9 mouse cellular contexts compared by ENCODE assay signal in genomic region chr2:16312400-16313070, GRCm38 (mm10). TPM values are rescaled to one million over a fixed set of nuclear protein-coding genes. Genes with fewer than 3 reads are reported as not detected.
DNase-seq lines count a peak whose midpoint lies in the region; ATAC-seq and TF ChIP-seq lines count a peak whose summit lies in the region.
"Had no signal": no experiment of that assay in that cellular context is flagged by ENCODE, and none has a peak within 500 bp of the region (broad histone marks: within the 10 kb centered on the region; RNA-seq: fewer than 3 reads in every experiment).

No protein-coding gene starts in this region.

- H3K9me3 ChIP-seq in neural tube, embryonic 15.5 days (replicated peaks), result no peaks in the 10 kb centered on the region
- H3K9me3 ChIP-seq: limb, embryonic 15.5 days had no signal

- H3K36me3 ChIP-seq in neural tube, embryonic 15.5 days, result no peaks in the 10 kb centered on the region
- H3K36me3 ChIP-seq: limb, embryonic 15.5 days had no signal

- no peak for TF ChIP-seq POLR2A in cerebellum, adult 2 months (IDR thresholded peaks at IDR 0.05; ENCODE audit: borderline replicate concordance, insufficient read depth, low read length)

- ATAC-seq in neural tube, embryonic 15.5 days (ENCODE audit: low FRiP score), result no peak

- no peaks in the 10 kb centered on the region for H3K27me3 ChIP-seq in cerebellum, adult 2 months (ENCODE audit: control insufficient read depth, insufficient read depth, low read length)
- H3K27me3 ChIP-seq in neural tube, embryonic 15.5 days (replicated peaks), result no peaks in the 10 kb centered on the region
- H3K27me3 ChIP-seq: limb, embryonic 15.5 days had no signal

- no peak overlapping the region for H3K4me2 ChIP-seq in neural tube, embryonic 15.5 days
- H3K4me2 ChIP-seq: limb, embryonic 15.5 days had no signal

- H3K4me1 ChIP-seq in cerebellum, adult 2 months (ENCODE audit: control insufficient read depth, insufficient read depth, low read length), result no peaks in the 10 kb centered on the region
- no peaks in the 10 kb centered on the region for H3K4me1 ChIP-seq in neural tube, embryonic 15.5 days
- H3K4me1 ChIP-seq: limb, embryonic 15.5 days had no signal

- no peak overlapping the region for H3K27ac ChIP-seq in cerebellum, adult 2 months (ENCODE audit: insufficient read depth, low read length)
- no peak overlapping the region for H3K27ac ChIP-seq in left cerebral cortex, adult 2 months
- H3K27ac ChIP-seq in neural tube, embryonic 15.5 days (replicated peaks), result no peak overlapping the region
- H3K27ac ChIP-seq: limb, embryonic 15.5 days had no signal

- peak in 1 of 2 experiments; percentile 1 for DNase-seq in cerebellum, adult 2 months
- DNase-seq in cerebellum, adult 11-12 months, result no peak
- peak; percentile 32 for DNase-seq in left cerebral cortex, adult 11 months (ENCODE audit: low spot score)
- no peak for DNase-seq in left cerebral cortex, adult 8-10 months (ENCODE audit: low spot score in 2 of 2)
- DNase-seq in c-Kit-positive CD71-negative TER-119-negative erythroid progenitor cells, embryonic 14.5 days (ENCODE audit: low read depth), result peak; percentile 24
- peak; percentile 18 to 24 for DNase-seq in left cerebral cortex, adult 2 months (ENCODE audit: extremely low spot score in 1 of 2, low spot score in 2 of 2)
- DNase-seq in right cerebral cortex, postnatal 36 days (ENCODE audit: low spot score in 2 of 2), result peak; percentile 2 to 9

- whole genome bisulfite sequencing in cerebellum, adult 2 months, result 63% methylated on average over 4 of the region's 4 CpGs
- WGBS in neural tube, embryonic 15.5 days, result 65% methylated on average over 4 of the region's 4 CpGs

- TF ChIP-seq CTCF in cerebellum, adult 2 months (IDR thresholded peaks at IDR 0.05; ENCODE audit: borderline replicate concordance, insufficient read depth, low read depth, low read length), result 0 out of 2 replicates have a peak, but pooled peaks have one; percentile 15
- peak; percentile 95 for TF ChIP-seq CTCF in left cerebral cortex, adult 2 months (IDR thresholded peaks at IDR 0.05)

- no peak overlapping the region for H3K9ac ChIP-seq in neural tube, embryonic 15.5 days (replicated peaks)
- H3K9ac ChIP-seq: limb, embryonic 15.5 days had no signal

- H3K4me3 ChIP-seq in cerebellum, adult 2 months (replicated peaks; ENCODE audit: insufficient read depth, low read depth, low read length), result no peak overlapping the region
- no peak overlapping the region for H3K4me3 ChIP-seq in left cerebral cortex, adult 2 months
- no peak overlapping the region for H3K4me3 ChIP-seq in neural tube, embryonic 15.5 days (replicated peaks)
- H3K4me3 ChIP-seq: limb, embryonic 15.5 days had no signal

- intact Hi-C loops in left cerebral cortex, adult 2 months (cut with DNase I), result loop anchor here (5.0 kb wide), 2 partner anchors 1050 to 1215 kb away; no protein-coding TSS in a partner anchor

RNA-seq across cellular contexts. Expression of gene Plxdc2, which starts 43.6 kb away (rescaled TPM):
- polyA plus RNA-seq in cerebellum, adult 2 months (2012; rRNA removed), result 18.3 and 19.1 TPM in 2 replicates
- 10 to 100 TPM; 35.1 to 52.3 (median 43.8) TPM for total RNA-seq in left cerebral cortex, adult 8-10 months (2022)
- total RNA-seq in left cerebral cortex, adult 2 months (2021), result 10 to 100 TPM; 29.8 to 32.3 TPM
- 29.3 and 33.2 TPM in 2 replicates for polyA plus RNA-seq in neural tube, embryonic 15.5 days (2015; fragmentation: Nextera tagmentation; extraction: Ambion mirVana)

Comparison
In these comparisons a context has a peak if more than half of its experiments do, and no peak if none do; other contexts are left out.
1. DNase-seq: peak in left cerebral cortex, adult 11 months (single experiment), c-Kit-positive CD71-negative TER-119-negative erythroid progenitor cells, embryonic 14.5 days (single experiment), left cerebral cortex, adult 2 months (2 of 2) and right cerebral cortex, postnatal 36 days (2 of 2); none in cerebellum, adult 11-12 months (single experiment) and left cerebral cortex, adult 8-10 months (0 of 2).